Mouse (Mus musculus) intestine, embryonic 16.5 days (tissue): ENCODE data around the gene Izumo1r. TPM values are rescaled to one million over a fixed set of nuclear protein-coding genes. Genes with fewer than 3 reads are reported as not detected.
"Not testable (repeated sequence)": the region's sequence is repeated elsewhere in the genome, so short reads cannot be mapped to it uniquely, and the experiment has no call there.

Experiments
- ATAC-seq: fragments of 200-750 bp; cut with Nextera tagmentation; 2 replicates; pipeline ENCODE4 v1.8.0; 2017; ENCODE audit warnings: moderate TSS enrichment, moderate library complexity
- H3K27ac ChIP-seq: fragments of 300-500 bp; sonication (generic); 2 replicates; pipeline ENCODE4 v1.5.1; 2014; ENCODE audit warnings: mild to moderate bottlenecking, low read length
- H3K27me3 ChIP-seq: fragments of 300-500 bp; sonication (generic); replicated peaks from 2 replicates; pipeline ENCODE4 v1.6.1; 2014; ENCODE audit warnings: low read length, control low read depth, mixed read lengths; ENCODE audit not compliant: control insufficient read depth, insufficient read depth
- H3K36me3 ChIP-seq: fragments of 300-500 bp; sonication (generic); 2 replicates; pipeline ENCODE4 v1.6.1; 2014; ENCODE audit warnings: low read length, control low read depth; ENCODE audit not compliant: control insufficient read depth, insufficient read depth
- H3K4me1 ChIP-seq: fragments of 300-500 bp; sonication (generic); 2 replicates; pipeline ENCODE4 v1.6.1; 2014; ENCODE audit warnings: low read length, control low read depth, mixed read lengths; ENCODE audit not compliant: control insufficient read depth, insufficient read depth
- H3K4me2 ChIP-seq: fragments of 300-500 bp; sonication (generic); 2 replicates; pipeline ENCODE4 v1.6.1; 2014; ENCODE audit warnings: low read depth, low read length, control low read depth
- H3K4me3 ChIP-seq: fragments of 300-500 bp; sonication (generic); 2 replicates; pipeline ENCODE4 v1.5.1; 2014; ENCODE audit warnings: mild to moderate bottlenecking, low read length
- H3K9ac ChIP-seq: fragments of 300-500 bp; sonication (generic); 2 replicates; pipeline ENCODE4 v1.6.1; 2014; ENCODE audit warnings: low read depth, low read length
- H3K9me3 ChIP-seq: fragments of 300-500 bp; sonication (generic); 2 replicates; pipeline ENCODE4 v1.6.1; 2016; ENCODE audit warnings: low read length, control low read depth; ENCODE audit not compliant: control insufficient read depth
- WGBS: fragments of 180-500 bp; shearing (Covaris S2); extraction: QIAGEN DNeasy Blood & Tissue Kit; methylation state at CpG from one replicate; pipeline ENCODE4 v1.1.7; 2014; 5-methylcytosine and 5-hydroxymethylcytosine counted together
- polyA plus RNA-seq: library from polyadenylated mRNA; unstranded; fragments of >200 nt; fragmentation: Nextera tagmentation; extraction: Ambion mirVana; gene quantifications from 2 replicates; pipeline ENCODE4 v1.2.1, GENCODE M21; 2015

Gene Izumo1r
- polyA plus RNA-seq, 1 experiment from 2014 or later = not detected

DNA sequence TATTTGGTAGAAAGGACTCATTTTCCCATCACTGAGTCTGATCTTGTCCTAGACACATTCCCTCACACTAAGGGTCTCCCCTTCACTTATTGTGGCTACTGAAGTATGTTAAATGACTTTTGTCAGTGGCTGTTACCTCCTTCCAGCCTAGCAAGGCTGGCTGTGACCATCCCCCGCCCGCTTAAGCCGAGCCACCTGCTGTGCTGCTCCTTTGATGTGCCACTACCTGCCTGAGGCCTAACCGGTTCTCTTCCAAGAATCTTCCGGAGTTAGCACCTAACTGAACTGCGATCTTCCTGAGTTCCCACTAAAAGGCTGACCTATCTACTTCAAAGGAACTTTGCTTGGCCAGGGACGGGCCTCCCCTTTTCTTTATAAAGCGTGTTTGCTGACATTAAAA lies 27.2 kb downstream of the Izumo1r start:
- H3K4me3 ChIP-seq, H3K4me2 ChIP-seq, H3K27me3 ChIP-seq, H3K9me3 ChIP-seq, H3K4me1 ChIP-seq, H3K9ac ChIP-seq, H3K27ac ChIP-seq, ATAC-seq, H3K36me3 ChIP-seq: not testable (repeated sequence)
- 29% methylated on average over 8 of the region's 8 CpGs for WGBS

GRCm38 (mm10) chr9:14875743-14876507 lies 27.8 kb downstream of the Izumo1r start:
- H3K9ac ChIP-seq = no peak overlapping the region
- no peaks in the 10 kb centered on the region for H3K4me1 ChIP-seq
- H3K36me3 ChIP-seq = no peaks in the 10 kb centered on the region
- no peaks in the 10 kb centered on the region for H3K9me3 ChIP-seq
- no peak overlapping the region for H3K27ac ChIP-seq
- H3K27me3 ChIP-seq = no peaks in the 10 kb centered on the region
- H3K4me3 ChIP-seq = no peak overlapping the region
- WGBS = 73% methylated on average over 5 of the region's 5 CpGs
- no peak for ATAC-seq
- H3K4me2 ChIP-seq = no peak overlapping the region

DNA sequence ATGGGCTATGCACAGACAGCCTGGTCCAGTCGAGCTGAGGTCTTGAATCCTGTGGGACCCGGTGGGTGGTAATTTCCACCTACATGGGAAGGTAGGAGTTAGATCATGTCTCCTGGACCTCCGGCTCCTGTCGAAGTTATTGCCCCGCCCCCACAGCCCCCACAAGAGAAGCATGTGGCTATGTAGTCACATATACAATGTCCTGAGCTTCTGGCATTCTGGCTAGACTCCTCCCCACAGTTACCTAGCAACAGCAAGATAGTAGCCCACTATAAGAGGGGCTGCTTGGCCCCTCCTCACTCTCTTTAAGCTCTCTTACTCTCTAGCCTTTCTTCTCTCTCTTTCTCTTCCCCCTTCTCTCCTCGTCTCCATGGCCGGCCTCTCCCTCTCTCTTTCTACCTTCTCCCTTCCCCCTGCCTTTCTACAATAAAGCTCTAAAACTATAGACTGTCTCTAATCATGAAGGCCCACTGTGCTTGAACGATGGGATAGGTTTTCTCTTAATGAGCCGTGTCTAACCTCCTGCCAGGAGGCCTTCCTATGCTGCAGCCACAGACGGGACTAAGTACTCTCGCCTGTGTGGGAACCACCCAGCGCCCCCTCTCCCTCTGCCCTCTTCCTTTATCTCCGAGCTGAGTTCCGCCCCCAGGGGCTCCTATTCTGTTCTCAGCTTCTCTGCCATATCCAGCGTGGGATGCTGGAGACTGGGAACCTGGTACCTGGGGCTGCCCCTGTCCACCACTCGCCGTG lies 31.4 kb downstream of the Izumo1r start:
- ATAC-seq = no peak
- H3K36me3 ChIP-seq = no peaks in the 10 kb centered on the region
- no peak overlapping the region for H3K4me3 ChIP-seq
- 48% methylated on average over 17 of the region's 17 CpGs for WGBS
- no peaks in the 10 kb centered on the region for H3K9me3 ChIP-seq
- H3K9ac ChIP-seq = no peak overlapping the region
- no peak overlapping the region for H3K27ac ChIP-seq
- H3K27me3 ChIP-seq = no peaks in the 10 kb centered on the region
- no peaks in the 10 kb centered on the region for H3K4me1 ChIP-seq
- no peak overlapping the region for H3K4me2 ChIP-seq

GRCm38 (mm10) chr9:14871536-14871935 lies 32.2 kb downstream of the Izumo1r start:
- ATAC-seq = no peak
- Histone ChIP-seq H3K4me1 (no peaks in the 10 kb centered on the region), H3K4me3 (no peak overlapping the region), H3K9me3 (no peaks in the 10 kb centered on the region), H3K9ac (no peak overlapping the region), H3K36me3 (no peaks in the 10 kb centered on the region), H3K27ac (no peak overlapping the region), H3K4me2 (no peak overlapping the region), H3K27me3 (no peaks in the 10 kb centered on the region)
- WGBS = 66% methylated on average over 3 of the region's 3 CpGs

GRCm38 (mm10) chr9:14870802-14871201 lies 32.9 kb downstream of the Izumo1r start:
- Histone ChIP-seq H3K9me3 (no peaks in the 10 kb centered on the region), H3K9ac (no peak overlapping the region), H3K27me3 (no peaks in the 10 kb centered on the region), H3K4me3 (no peak overlapping the region), H3K4me2 (no peak overlapping the region), H3K4me1 (no peaks in the 10 kb centered on the region), H3K36me3 (no peaks in the 10 kb centered on the region), H3K27ac (no peak overlapping the region)
- WGBS = 92% methylated on average over 10 of the region's 10 CpGs
- no peak for ATAC-seq

DNA sequence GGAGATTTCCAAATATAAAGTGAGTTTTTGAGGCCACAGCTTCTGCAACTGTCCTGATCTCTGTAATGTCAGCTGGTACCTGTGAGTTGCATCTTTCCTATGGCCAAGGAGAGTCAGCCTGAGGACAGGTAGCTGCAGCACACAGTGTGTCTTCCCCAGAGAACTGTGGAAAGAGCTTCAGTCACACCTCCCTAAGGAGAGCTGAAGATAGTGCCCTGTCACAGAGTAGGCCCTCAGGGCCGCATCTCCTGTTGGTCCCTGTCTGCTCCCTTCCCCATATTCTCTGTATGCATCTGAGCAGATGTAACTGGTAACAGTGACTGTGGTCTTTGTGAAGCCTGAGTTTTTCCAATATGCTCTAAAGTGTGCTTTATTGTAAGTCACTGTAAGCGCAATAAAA lies 33.4 kb downstream of the Izumo1r start:
- no peak for ATAC-seq
- WGBS = 84% methylated on average over 2 of the region's 2 CpGs

DNA sequence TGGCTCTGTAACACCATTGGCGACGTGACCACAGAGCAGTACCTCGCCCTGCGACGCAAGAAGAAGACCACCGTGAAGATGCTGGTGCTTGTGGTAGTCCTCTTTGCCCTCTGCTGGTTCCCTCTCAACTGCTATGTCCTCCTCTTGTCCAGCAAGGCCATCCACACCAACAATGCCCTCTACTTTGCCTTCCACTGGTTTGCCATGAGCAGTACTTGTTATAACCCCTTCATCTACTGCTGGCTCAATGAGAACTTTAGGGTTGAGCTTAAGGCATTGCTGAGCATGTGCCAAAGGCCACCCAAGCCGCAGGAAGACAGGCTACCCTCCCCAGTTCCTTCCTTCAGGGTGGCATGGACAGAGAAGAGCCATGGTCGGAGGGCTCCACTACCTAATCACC lies 35.4 kb downstream of the Izumo1r start:
- H3K4me3 ChIP-seq = no peak overlapping the region
- 97% methylated on average over 8 of the region's 8 CpGs for WGBS
- ATAC-seq = no peak

More for the DNA sequence above, 33.4 kb downstream of the Izumo1r start:
- Histone ChIP-seq H3K4me1 (no peaks in the 10 kb centered on the region), H3K36me3 (no peaks in the 10 kb centered on the region), H3K4me3 (no peak overlapping the region), H3K27me3 (no peaks in the 10 kb centered on the region), H3K4me2 (no peak overlapping the region), H3K27ac (no peak overlapping the region), H3K9ac (no peak overlapping the region), H3K9me3 (no peaks in the 10 kb centered on the region)

GRCm38 (mm10) chr9:14866957-14867356 lies 36.8 kb downstream of the Izumo1r start:
- Histone ChIP-seq H3K27ac (no peak overlapping the region), H3K9me3 (no peaks in the 10 kb centered on the region), H3K4me1 (no peaks in the 10 kb centered on the region), H3K27me3 (no peaks in the 10 kb centered on the region), H3K4me3 (no peak overlapping the region), H3K9ac (no peak overlapping the region), H3K36me3 (no peaks in the 10 kb centered on the region), H3K4me2 (no peak overlapping the region)
- WGBS = 31% methylated on average over 7 of the region's 7 CpGs
- ATAC-seq = no peak

More for the DNA sequence above, 35.4 kb downstream of the Izumo1r start:
- Histone ChIP-seq H3K36me3 (no peaks in the 10 kb centered on the region), H3K9ac (no peak overlapping the region), H3K4me2 (no peak overlapping the region), H3K4me1 (no peaks in the 10 kb centered on the region), H3K27me3 (no peaks in the 10 kb centered on the region), H3K27ac (no peak overlapping the region), H3K9me3 (no peaks in the 10 kb centered on the region)

DNA sequence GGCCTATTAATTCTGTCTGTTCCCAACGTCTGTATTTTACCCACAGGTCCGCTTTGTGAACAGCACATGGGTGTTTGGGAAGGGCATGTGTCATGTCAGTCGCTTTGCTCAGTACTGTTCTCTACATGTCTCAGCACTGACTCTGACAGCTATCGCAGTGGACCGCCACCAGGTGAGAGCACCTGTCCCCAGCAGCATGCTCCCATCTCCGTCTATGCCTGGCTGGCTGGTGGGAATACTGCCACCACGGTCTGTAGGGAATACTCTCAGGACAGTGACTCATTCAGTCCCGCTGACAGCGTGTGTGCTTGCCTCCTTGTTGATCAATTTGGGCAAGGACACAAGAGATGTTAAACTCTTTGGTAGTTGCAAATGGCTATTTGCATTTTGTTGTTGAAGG lies 39.0 kb downstream of the Izumo1r start:
- H3K4me3 ChIP-seq = no peak overlapping the region
- ATAC-seq = no peak
- peaks cover 13% of the 10 kb centered on the region for H3K27me3 ChIP-seq
- WGBS = 78% methylated on average over 9 of the region's 9 CpGs
- no peaks in the 10 kb centered on the region for H3K9me3 ChIP-seq
- H3K4me2 ChIP-seq = no peak overlapping the region
- no peaks in the 10 kb centered on the region for H3K36me3 ChIP-seq
- H3K4me1 ChIP-seq = 0 out of 2 replicates have a peak, but pooled peaks cover 2% of the 10 kb centered on the region
- H3K27ac ChIP-seq = no peak overlapping the region
- no peak overlapping the region for H3K9ac ChIP-seq
